Mouse (Mus musculus) heart, embryonic 15.5 days (tissue): ENCODE data around the gene Edn2. TPM values are rescaled to one million over a fixed set of nuclear protein-coding genes. Genes with fewer than 3 reads are reported as not detected.

Experiments used
- ATAC-seq: fragments of 200-750 bp; cut with Nextera tagmentation; replicated peaks from 2 replicates; pipeline ENCODE4 v1.8.0; 2017; ENCODE audit warnings: low read depth, moderate TSS enrichment; ENCODE audit not compliant: insufficient number of reproducible peaks, insufficient read depth, low FRiP score
- H3K27ac ChIP-seq: fragments of 300-500 bp; sonication (generic); 2 replicates; pipeline ENCODE4 v1.5.1; 2015; ENCODE audit warnings: mild to moderate bottlenecking, inconsistent platforms
- H3K27me3 ChIP-seq: fragments of 300-500 bp; sonication (generic); 2 replicates; pipeline ENCODE4 v1.6.1; 2015; ENCODE audit warnings: inconsistent platforms
- H3K36me3 ChIP-seq: fragments of 300-500 bp; sonication (generic); 2 replicates; pipeline ENCODE4 v1.6.1; 2015; ENCODE audit warnings: mild to moderate bottlenecking, inconsistent platforms
- H3K4me1 ChIP-seq: fragments of 300-500 bp; sonication (generic); replicated peaks from 2 replicates; pipeline ENCODE4 v1.6.1; 2015; ENCODE audit warnings: inconsistent platforms
- H3K4me2 ChIP-seq: fragments of 300-500 bp; sonication (generic); 2 replicates; pipeline ENCODE4 v1.6.1; 2015; ENCODE audit warnings: inconsistent platforms, mild to moderate bottlenecking, moderate library complexity
- H3K4me3 ChIP-seq: fragments of 300-500 bp; sonication (generic); 2 replicates; pipeline ENCODE4 v1.5.1; 2015; ENCODE audit warnings: mild to moderate bottlenecking, inconsistent platforms
- H3K9ac ChIP-seq: fragments of 300-500 bp; sonication (generic); 2 replicates; pipeline ENCODE4 v1.6.1; 2015; ENCODE audit warnings: mild to moderate bottlenecking, inconsistent platforms
- H3K9me3 ChIP-seq: fragments of 300-500 bp; sonication (generic); replicated peaks from 2 replicates; pipeline ENCODE4 v1.6.1; 2016; ENCODE audit warnings: inconsistent platforms
- WGBS: fragments of 180-500 bp; shearing (Covaris S2); methylation state at CpG from one replicate; pipeline ENCODE4 v1.1.7; 2015; ENCODE audit warnings: mixed read lengths; 5-methylcytosine and 5-hydroxymethylcytosine counted together
- polyA plus RNA-seq: library from polyadenylated mRNA; unstranded; fragments of >200 nt; fragmentation: Nextera tagmentation; extraction: Ambion mirVana; gene quantifications from 2 replicates; pipeline ENCODE4 v1.2.1, GENCODE M21; 2015

The Edn2 gene
- polyA plus RNA-seq, 1 experiment from 2014 or later = 0.54 TPM

DNA sequence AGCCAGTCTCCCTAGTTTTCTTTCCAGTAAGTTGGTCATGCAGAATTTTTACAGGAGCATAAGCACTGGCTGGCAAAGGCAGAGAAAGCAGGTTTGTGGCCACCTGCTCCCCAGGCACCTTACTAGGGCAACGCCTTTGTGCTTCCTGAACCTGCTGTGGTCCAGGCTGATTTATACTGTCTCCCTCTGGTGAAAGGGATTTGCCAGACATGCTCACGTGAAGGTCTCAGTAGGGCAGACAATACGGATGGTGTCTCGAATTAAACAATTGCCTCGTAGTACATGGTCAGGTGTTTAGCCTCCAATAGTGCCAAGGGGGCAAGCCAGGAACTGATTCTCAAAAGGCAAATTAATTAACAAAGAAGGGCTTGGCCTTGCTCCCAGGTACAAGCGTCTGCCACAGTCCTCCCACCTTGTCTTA, 45.5 kb downstream of the Edn2 start:
- 88% methylated on average over 6 of the region's 6 CpGs for WGBS

DNA sequence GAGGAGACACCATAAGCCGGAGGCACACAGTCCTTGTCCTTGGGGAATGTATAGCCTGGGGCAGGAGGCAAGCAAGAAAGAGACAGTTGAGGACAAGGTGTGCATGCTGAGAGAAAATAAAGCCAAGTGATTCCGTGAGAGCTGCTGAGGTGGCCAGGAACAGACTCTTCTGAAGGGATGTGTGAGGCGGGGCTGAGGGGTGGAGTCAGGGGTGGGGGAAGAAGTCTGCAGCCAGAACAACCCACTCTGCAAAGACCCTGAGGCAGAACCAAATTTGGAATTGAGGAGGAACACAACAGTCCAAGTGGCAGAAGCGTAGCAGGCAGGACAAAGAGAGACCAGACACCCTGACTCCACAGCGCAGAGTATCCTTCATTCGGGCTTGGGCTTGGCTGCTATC, 51.1 kb downstream of the Edn2 start:
- H3K4me3 ChIP-seq = no peak overlapping the region
- H3K9me3 ChIP-seq = no peaks in the 10 kb centered on the region
- no peak overlapping the region for H3K9ac ChIP-seq
- no peak overlapping the region for H3K4me2 ChIP-seq
- WGBS = 36% methylated on average over 6 of the region's 6 CpGs
- H3K27me3 ChIP-seq = 0 out of 2 replicates have a peak, but pooled peaks cover 3% of the 10 kb centered on the region
- H3K27ac ChIP-seq = no peak overlapping the region
- ATAC-seq = no peak
- H3K4me1 ChIP-seq = no peaks in the 10 kb centered on the region
- H3K36me3 ChIP-seq = no peaks in the 10 kb centered on the region

More for the DNA sequence above, 45.5 kb downstream of the Edn2 start:
- H3K4me3 ChIP-seq = no peak overlapping the region
- no peaks in the 10 kb centered on the region for H3K36me3 ChIP-seq
- H3K9ac ChIP-seq = no peak overlapping the region
- H3K27me3 ChIP-seq = 0 out of 2 replicates have a peak, but pooled peaks cover 3% of the 10 kb centered on the region
- H3K4me1 ChIP-seq = peaks cover 15% of the 10 kb centered on the region
- H3K4me2 ChIP-seq = no peak overlapping the region
- ATAC-seq = no peak
- H3K27ac ChIP-seq = no peak overlapping the region
- H3K9me3 ChIP-seq = no peaks in the 10 kb centered on the region

DNA sequence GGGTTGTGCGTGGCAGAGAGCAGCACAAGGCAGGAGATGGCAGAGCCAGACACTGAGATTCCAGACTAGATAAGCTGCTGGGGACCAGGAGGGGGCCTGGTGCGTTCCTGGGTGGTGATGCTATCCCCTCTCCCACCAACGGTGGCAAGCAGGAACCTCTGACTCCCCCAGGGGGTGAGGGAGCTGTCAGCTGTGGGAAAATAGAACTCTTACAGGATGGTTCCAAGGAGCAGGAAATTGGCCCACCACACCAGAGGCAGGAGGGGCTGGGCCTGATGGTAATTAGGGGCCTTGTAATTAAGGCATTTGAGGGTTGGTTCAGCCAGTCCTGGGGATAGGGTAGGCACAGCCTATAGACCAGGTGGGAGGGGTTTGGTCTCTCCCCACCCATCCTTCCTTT, 51.8 kb downstream of the Edn2 start:
- ATAC-seq = no peak
- no peak overlapping the region for H3K9ac ChIP-seq
- no peak overlapping the region for H3K27ac ChIP-seq
- H3K4me2 ChIP-seq = no peak overlapping the region
- no peaks in the 10 kb centered on the region for H3K4me1 ChIP-seq
- no peaks in the 10 kb centered on the region for H3K36me3 ChIP-seq
- 0 out of 2 replicates have a peak, but pooled peaks cover 3% of the 10 kb centered on the region for H3K27me3 ChIP-seq
- no peaks in the 10 kb centered on the region for H3K9me3 ChIP-seq
- 29% methylated on average over 3 of the region's 3 CpGs for WGBS
- no peak overlapping the region for H3K4me3 ChIP-seq

DNA sequence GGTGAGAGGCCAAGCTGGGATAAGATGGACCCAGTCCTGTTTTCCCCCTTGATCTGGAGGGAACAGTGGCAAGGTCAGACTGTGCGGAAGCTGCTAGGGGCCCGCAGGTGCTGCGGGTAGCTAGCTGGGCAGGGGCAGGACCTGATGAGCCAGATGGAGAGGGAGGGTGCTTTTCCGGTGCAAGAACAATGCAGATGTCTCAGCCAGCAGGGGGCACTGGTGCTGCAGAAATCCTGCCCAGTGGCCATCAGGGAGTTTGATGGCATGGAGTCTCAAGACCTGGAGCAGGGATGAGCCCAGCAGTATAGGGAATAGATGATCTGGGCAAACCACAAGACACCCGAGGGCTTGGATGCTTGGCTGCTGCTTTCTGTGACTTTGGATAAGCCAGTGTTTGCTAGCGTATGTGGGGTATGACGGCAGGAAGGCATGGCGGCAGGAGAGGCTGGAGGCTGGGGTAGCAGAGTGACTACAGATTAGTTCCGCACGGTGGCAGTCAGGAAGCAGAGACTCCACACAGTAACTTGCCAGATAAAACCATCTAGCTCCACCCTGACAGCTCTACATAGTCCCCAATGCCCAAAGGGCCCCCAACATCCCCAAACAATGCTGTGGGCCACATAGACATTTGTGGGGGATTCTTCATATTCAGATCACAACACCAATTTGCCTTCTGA, 55.0 kb downstream of the Edn2 start:
- H3K4me1 ChIP-seq = peaks cover under 1% of the 10 kb centered on the region; the same call in 1 of the 2 replicates
- no peaks in the 10 kb centered on the region for H3K36me3 ChIP-seq
- 35% methylated on average over 10 of the region's 10 CpGs for WGBS
- no peak for ATAC-seq
- no peak overlapping the region for H3K27ac ChIP-seq
- H3K4me3 ChIP-seq = no peak overlapping the region
- H3K9ac ChIP-seq = no peak overlapping the region
- H3K4me2 ChIP-seq = no peak overlapping the region
- no peaks in the 10 kb centered on the region; the same call in 1 of the 2 replicates for H3K27me3 ChIP-seq
- no peaks in the 10 kb centered on the region for H3K9me3 ChIP-seq

DNA sequence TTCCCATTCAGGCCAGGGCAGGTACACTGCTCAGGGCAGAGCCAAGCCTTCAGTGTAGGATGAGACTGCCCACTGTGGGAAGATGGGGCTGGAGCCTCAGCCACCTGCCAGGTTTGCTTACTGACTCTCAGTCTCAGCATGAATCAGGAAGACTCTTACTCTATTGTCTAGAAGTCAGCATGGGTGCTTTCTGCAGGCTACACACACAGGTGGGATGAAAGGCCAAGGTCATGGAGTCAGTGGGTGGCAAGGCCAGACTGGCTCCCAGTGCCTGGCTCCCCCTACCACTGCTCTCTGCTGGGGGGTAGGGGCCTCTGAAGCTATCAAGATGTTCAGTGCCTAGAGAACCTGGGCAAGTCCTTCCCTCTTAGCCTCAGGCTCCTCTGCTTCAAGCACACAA, 55.9 kb downstream of the Edn2 start:
- Histone ChIP-seq H3K4me1 (peaks cover 7% of the 10 kb centered on the region; the same call in 1 of the 2 replicates), H3K27me3 (no peaks in the 10 kb centered on the region; the same call in 1 of the 2 replicates), H3K27ac (no peak overlapping the region), H3K9me3 (no peaks in the 10 kb centered on the region), H3K4me2 (no peak overlapping the region), H3K36me3 (no peaks in the 10 kb centered on the region), H3K4me3 (no peak overlapping the region), H3K9ac (no peak overlapping the region)
- no peak for ATAC-seq

Other genes starting within 250 kb of the Edn2 start
- gene AL607142.1, start 96.2 kb upstream of the Edn2 start, polyA plus RNA-seq = not detected in 2 replicates
- gene Foxo6, start 126.1 kb downstream of the Edn2 start, polyA plus RNA-seq = 0.05 and 0.18 TPM in 2 replicates
- gene Scmh1, start 244.1 kb downstream of the Edn2 start, polyA plus RNA-seq = 66.4 and 71.6 TPM in 2 replicates